Mouse (Mus musculus): ENCODE measurements around the gene Prc1.

DNA sequence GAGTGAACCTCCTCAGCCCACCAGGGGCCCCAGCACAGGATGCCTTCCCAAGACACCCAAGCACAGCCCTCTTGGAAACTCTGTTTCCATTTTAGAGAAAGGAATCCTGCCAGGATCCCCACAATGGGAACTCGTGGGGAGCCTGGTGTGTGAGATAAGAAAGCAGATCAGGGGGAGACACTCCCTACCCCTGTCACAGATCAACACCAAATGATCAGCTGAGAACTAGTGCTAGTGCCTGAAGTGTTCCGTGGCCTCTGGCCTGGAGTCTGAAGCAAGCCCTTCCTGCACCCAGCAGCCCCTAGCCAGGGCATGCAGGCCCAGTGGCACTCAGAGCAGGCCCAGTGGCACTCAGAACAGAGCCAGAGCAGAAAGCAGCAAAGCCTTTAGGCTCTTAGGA is 56.6 kb downstream of the Prc1 start:
- TF ChIP-seq CTCF (IDR thresholded peaks at IDR 0.05; ENCODE audit: borderline replicate concordance, control insufficient read depth, extremely low read depth, insufficient read depth, low read length, poor library complexity) (no peak), POLR2A (IDR thresholded peaks at IDR 0.05; ENCODE audit: control insufficient read depth, extremely low read depth, insufficient read depth, low read length, poor library complexity) (no peak)

All from thymus, adult 2 months (tissue).